Mouse (Mus musculus): ENCODE data around the gene Traf4.

The Traf4 gene

DNA sequence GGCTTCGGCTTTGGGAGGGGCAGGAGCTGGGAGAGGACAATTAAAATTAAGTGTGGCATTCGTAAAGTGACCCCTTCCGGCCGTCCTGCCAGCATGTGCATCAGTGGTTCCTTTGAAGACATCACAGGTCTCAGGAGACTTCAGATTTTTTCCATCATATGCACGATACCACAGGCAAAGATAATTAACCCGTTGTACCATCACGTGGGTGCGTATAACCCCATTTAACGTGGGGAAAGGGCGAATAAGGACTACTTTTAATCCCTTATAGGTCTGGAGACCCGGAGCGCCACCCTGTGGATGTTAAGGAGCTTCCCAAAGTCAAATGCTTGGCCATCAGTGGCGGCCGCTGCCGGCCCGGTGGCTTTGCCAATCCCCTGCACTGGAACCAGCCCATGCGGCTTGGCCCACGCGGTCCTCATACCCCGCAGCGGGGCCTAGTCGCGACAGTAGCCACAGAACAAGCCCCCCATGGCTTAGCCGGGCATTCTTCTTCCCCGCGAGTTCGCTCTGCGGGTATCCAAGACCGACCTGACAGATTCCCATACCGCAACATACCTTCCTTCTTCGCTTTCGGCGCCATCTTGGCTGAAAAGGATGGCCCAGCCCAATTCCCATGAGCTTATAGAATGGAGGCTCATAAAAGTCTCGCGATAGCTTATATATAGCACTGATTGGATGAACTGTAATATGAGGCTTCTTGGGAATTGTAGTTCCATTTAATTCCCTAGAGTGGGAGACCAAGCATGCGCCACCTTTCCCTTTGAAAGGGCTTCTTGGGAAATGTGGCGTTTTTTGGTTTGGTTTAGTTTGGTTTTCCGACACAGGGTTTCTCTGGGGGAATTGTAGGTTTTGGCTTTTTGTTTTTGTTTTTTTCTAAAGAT lies 17.8 kb upstream of the Traf4 start, which contains the start of gene Rpl23a:
Gene Rpl23a, minus strand, starts transcription at position 624 of the 884 bp plus-strand sequence.
- peak; percentile 83 to 85 for DNase-seq (ENCODE audit: low spot score in 2 of 2)

DNA sequence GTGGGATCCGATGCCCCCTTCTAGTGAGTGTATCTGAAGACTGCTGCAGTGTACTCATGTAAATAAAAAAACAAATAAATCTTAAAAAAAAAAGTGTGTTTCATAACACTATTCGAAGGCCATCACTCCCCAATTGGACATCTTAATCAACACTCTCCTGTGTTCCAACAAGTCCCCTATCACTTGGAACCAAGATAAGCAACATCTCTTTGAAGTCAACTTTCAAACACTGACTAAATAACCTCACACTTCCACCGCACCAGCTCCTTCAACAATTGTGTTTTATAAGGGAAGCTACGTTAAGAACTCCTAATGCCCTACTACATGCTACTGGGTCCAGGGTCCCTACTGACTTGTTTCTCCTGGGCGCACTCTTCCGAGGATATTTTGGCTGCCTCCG lies 17.1 kb upstream of the Traf4 start:
- no peak for DNase-seq (ENCODE audit: low spot score in 2 of 2)

DNA sequence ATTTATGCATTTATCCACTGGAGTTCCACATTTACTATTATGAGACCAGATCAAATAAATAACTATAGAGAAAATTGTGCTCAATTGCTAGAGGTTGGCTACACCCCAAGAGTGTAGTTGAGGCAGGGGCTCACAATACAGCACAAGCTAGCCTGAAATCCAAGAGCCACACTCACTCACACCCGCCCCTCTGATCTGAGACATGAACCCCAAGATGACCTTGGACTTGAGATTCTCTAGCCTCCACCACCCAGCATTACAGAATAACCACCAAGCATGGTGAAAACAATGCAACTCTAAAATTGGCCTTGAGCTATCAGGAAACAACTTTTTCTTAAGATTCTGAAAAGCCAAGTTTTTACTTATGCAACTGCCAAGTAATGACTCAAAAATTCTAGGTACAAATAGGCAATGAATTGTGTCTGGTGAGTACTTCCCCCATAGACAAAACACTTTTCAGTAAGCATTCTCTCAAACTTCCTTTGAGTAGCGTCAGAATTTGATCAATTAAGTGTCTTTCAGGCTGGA lies 16.5 kb upstream of the Traf4 start:
- no peak for DNase-seq (ENCODE audit: low spot score in 2 of 2)

DNA sequence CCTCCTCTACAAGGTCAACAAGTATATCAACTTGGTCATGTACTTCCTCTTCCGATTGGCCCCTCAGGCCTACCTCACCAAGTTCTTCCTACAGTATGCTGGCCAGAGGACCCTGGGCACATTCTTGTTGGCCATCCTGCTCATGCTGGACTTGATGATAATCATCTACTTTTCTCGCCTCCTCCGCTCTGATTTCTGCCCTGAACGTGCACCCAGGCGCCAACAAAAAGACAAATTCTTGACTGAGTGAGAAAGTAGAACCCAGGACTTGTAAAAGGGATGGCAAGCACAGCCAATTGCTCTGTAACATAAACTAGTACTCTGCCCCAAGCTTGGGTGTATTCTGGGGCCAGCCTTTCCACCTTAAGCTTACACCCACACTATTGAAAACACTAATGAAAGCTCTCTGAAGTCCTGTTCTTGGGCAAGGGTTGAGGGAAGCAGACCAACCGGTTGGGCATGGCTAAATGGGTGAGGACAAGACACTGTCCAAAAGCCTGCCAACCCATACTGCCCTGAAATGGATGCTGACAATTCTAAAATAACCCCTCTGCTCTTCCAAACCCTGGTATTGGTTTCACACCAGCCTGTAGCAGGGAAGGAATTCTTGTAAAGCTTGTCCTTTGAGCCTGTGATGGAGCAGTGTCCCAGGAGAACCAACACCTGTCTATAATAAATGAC lies 14.8 kb upstream of the Traf4 start:
- no peak for DNase-seq (ENCODE audit: low spot score in 2 of 2)

DNA sequence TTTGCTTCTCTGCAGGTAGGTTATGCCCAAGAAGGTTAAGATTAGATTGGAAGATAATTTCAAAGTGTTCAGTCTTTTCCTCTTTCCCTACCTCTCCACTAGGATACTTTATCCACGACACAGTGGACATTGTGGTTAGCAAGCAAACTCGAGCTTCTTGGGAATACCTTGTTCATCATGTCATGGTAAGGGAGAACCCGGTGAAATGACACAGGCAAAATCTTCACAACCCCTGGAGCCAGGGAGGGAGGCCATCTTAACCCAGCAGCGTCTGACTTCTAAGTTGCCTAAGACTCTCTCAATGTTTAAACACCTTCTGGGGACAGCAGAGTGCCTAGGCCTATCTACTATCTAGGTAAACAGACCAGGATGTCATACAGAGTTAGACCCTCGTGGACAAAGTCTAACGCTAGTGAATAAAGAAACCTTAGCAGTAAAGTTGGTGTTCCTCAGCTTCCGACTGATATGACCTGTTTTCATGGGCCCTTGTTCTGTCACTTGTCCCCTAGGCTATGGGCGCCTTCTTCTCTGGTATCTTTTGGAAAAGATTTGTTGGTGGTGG lies 14.1 kb upstream of the Traf4 start:
- no peak for DNase-seq (ENCODE audit: low spot score in 2 of 2)

DNA sequence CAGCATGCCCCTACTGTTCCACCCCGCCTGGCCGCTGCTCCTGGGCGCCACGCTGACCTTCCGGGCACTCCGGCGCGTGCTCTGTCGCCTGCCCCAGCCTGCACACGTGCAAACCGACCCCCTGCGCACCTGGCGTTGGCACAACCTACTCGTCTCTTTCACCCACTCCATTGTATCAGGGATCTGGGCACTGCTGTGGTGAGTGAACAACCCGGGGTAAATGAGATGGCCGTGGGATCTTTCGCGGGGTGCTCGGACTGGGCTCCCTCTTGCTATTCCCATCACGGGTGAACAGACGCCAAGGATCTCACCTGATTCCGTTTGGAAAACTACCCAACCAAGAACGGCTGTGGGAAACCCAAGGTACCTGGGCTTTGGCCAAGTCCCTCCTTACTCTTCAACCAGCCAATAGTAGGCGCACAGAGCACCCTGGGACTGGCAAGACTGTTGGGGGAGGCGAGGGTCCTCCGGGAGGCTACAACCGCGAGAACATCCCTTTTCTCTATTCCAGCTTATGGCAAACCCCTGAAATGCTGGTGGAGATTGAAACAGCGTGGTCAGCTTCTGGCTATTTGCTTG lies 13.6 kb upstream of the Traf4 start:
- DNase-seq (ENCODE audit: low spot score in 2 of 2) = peak in 1 of 2 experiments; percentile 45

DNA sequence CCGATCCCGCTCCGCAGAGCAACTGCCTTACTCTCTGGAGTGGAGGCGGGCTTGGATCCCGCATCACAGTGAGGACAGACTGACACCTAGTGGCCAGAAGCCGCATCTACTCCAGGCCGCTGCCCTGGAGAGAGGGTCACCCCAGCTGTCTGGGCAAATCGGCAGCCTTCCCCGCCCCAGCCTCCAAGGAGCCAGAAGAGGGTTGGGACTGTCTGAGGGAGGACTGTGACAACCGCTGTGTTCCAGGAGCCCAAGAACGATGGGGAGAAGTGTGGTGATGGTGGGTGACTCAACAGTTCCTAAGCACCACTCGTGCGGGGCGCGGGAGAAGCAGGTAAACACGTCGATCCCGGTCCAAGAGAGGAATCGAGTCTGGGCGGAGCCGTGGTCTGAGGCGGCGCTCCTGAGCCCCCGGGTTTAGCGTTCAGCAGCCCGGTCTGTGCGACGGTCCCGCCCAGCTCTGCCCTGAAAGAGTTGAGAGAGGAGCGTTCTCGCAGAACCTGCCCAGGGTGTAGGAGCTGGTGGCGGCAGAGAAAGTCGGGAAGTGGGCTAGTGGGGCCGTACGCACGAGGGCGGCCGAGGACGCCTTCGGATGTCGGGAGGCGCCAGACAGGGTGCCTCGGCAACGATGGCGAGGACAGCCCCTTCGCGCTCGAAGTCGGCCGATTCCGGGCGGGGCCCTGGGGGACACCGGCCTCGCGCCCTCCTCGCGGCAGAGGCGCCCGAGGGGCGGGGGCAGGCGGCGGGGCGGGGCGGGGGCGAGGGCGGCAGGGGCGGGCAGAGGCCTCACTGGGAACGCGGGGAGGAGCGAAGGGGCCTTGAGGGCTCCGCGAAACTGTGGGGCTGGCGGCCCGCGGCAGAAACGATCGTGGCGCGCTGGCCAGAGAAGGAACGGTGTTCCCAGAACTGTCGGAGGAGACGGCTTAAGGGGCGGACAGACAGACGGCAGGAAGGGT lies 12.8 kb upstream of the Traf4 start:
- peak; percentile 90 to 95 for DNase-seq (ENCODE audit: low spot score in 2 of 2)

DNA sequence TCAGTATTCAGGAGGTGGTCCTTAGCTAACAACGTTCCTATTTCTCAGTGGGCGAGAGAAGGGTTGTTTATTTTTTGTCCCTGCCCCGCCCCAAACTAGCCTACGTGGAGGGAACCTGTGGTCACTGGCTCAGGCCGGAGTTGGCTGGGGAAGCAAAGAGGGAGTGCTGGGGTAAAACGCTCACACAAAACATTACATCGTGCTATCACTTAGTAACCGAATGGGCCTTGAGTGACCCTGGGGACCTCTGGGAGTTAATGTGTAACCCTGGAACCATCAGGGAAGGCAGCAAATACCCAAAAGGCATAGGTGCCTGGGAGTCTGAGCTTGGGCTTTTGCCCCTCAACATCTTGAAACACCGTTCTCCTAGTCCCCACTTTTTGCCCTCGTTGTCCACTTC lies 12.0 kb upstream of the Traf4 start:
- DNase-seq (ENCODE audit: low spot score in 2 of 2) = no peak

DNA sequence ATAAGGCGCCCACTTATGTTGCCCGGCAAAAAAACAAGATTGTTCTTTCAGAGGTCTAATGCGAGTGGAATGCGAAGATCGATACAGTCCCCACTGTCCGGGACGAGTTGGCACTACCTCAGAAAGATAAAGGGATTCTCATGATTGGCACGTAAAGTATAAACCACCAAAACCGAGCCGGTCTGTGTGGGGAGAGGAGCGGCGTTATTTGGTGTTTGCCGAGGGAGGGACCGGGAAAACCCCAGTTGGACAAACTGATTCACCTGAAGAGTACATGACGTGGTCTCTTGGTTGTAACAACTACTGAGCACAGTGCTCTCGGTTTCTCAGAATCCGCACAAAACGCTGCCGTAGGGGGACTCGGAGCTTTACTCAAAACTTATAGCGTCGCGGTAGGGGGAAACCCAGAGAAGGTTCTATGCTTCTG lies 11.5 kb upstream of the Traf4 start:
- no peak for DNase-seq (ENCODE audit: low spot score in 2 of 2)

DNA sequence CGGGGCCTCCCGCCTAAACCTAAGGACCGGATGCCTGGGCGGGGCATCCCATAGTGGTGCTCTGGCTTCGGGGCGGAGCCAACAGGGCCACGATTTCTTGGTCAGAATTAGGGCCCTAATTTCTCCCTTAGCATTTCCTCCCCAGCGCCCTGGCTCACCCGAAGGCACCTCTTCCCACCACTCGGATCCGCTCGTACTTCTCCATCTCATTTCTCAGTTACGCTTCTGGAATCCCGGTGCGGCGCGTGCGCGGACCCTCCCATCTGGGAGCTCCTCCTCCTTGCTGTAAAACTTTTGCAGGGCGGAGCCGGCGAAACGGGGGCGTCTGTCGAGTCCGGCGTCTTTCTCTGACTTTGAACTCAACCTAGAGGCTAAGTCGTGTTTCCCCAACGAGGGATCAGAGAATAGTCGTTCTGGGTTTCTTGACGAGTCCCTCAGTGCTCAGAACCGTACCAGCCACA lies 11.0 kb upstream of the Traf4 start, which contains the start of the genes Nek8 and Tlcd1:
Gene Nek8, minus strand, starts transcription at position 274 of the 461 bp plus-strand sequence.
Gene Tlcd1, plus strand, starts transcription at position 310 of the 461 bp plus-strand sequence.
- peak; percentile 72 to 79 for DNase-seq (ENCODE audit: low spot score in 2 of 2)

DNA sequence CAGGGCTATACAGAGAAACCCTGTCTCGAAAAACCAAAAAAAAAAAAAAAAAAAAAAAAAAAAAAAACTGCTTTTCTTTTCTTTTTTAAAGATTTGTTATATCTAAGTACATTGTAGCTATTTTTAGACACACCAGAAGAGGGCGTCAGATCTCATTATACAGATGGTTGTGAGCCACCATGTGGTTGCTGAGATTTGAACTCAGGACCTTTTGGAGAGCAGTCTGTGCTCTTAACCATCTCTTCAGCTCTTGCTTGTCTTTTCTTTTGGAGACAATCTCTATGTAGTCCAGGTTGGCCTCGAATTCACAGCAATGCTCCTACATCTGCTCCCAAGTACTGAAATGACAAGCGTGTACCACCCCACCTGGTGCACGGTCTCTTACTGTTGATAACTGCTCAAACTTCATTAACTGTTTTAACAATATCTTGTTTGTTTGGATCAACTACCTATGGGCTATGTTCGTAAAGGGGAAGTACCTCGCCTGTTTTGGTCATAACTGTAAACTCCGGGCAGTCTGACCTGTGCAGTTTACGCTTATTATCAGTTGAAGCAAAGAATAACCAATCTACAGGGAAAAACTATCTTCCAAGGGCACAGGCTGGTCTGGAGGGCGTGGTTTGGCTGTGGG lies 10.5 kb upstream of the Traf4 start:
- DNase-seq (ENCODE audit: low spot score in 2 of 2) = no peak

DNA sequence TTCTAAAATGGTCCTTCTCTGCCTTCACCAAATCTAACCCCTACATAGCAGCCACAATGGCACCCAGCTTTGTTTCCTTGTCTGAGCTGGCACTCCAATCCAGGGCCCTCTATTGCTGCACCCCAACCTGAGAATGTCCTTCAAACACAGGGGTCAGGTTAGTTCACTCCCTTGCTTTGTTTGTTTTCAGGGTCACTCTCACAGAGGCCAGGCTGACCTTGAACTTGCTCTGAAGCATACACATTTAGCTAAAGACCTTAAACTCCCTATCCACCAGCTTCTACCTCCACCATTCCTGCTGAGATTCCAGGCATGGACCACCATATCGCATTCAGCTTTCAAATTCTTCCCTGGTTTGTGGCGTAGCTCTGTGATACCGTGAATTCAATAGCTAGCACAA lies 9.1 kb upstream of the Traf4 start:
- no peak for DNase-seq (ENCODE audit: low spot score in 2 of 2)

DNA sequence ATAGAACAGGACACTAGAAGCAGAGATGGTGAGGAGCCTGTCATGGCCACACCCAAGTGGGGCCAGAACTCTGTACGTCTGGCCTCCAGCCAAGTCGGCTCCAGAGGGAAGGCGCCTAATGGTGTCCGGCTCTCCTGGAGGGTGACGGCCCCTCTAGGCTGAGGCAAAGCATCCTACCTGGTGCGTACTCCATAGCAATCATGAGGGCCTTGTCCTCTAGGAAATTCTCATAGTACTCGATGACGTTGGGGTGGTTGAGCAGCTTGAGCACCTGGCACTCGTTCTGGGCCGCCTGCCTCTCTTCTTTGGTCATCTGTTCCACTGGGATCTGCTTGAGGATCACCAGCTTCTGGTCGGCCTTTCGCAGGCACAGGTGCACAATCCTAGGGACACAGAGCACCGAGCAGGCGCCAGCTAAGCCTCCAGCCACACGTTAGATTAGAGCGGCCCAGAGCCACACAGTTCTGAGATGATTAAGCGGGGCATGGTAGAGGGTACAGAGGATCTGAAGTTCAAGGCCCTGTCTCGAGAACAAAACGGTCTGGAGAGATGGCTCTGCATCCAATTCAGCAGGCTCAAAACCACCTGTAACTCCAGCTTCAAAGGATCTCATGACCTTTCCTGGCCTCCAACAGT lies 7.5 kb upstream of the Traf4 start:
- DNase-seq (ENCODE audit: low spot score in 2 of 2) = no peak

DNA sequence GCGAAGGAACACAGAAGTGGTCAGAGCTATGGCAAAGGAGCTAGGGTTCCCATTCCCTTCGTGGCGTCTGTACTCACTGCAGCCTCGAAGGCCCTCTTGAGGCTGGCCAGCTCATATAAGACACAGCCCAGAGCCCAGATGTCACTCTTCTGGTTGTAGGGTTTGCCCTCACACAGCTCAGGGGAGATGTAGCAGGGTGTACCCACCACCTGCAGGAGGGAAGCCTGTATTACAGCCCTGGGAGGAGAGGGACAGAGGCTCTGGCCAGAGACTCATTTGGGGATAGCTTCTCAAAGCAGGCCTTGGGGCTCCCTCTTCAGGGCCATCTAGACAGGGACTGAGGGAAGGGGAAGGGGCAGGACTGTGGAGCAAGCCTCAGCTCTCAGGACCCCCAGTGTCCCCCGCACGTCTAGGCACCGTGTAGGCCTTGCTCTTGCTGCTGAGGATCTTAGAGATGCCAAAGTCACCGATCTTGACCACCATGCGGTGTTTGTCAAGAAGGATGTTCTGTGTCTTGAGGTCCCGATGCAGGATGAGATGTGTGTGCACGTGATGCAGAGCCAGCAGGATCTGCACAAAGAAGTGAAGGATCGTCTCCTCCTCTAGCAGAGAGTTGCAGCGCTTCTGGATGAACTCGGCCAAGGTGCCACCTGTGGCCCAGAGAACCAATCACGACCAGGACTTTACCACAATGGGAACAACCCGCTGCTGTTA lies 6.8 kb upstream of the Traf4 start:
- no peak for DNase-seq (ENCODE audit: low spot score in 2 of 2)

DNA sequence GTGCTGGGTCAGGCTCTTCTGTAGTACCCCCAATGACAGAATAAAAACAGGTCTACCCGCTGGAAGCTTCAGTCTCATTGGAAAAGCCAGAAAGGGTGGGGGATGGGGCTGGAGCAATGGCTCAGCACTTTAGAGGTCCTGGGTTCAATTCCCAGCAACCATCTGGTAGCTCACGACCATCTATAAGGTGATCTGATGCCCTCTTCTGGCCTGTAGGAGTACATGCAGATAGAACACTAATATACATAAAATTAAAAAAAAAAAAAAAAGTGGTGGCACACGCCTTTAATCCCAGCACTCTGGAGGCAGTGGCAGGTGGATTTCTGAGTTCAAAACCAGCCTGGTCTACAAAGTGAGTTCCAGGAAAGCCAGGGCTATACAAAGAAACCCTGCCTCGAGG lies 5.9 kb upstream of the Traf4 start:
- DNase-seq (ENCODE audit: low spot score in 2 of 2) = no peak

DNA sequence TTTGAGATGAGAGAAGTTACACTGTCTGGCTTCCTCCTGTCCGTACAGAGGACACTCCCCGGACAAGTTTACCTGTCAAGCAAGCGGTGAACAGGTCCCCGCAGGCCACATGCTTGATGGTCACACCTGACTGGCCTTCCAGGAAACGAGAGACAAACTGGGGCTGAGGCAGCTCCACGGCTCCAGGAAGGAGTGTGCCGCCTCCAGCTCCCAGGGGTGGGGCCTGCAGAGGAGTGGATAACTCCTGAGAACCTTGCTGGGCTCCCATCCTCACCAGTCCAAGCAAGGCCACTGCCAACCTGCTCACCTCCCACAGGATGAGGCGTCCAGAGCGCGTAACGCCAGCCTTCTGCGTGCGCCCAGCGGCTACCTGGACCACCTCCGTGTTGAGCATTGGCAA lies 4.9 kb upstream of the Traf4 start:
- DNase-seq (ENCODE audit: low spot score in 2 of 2) = no peak

DNA sequence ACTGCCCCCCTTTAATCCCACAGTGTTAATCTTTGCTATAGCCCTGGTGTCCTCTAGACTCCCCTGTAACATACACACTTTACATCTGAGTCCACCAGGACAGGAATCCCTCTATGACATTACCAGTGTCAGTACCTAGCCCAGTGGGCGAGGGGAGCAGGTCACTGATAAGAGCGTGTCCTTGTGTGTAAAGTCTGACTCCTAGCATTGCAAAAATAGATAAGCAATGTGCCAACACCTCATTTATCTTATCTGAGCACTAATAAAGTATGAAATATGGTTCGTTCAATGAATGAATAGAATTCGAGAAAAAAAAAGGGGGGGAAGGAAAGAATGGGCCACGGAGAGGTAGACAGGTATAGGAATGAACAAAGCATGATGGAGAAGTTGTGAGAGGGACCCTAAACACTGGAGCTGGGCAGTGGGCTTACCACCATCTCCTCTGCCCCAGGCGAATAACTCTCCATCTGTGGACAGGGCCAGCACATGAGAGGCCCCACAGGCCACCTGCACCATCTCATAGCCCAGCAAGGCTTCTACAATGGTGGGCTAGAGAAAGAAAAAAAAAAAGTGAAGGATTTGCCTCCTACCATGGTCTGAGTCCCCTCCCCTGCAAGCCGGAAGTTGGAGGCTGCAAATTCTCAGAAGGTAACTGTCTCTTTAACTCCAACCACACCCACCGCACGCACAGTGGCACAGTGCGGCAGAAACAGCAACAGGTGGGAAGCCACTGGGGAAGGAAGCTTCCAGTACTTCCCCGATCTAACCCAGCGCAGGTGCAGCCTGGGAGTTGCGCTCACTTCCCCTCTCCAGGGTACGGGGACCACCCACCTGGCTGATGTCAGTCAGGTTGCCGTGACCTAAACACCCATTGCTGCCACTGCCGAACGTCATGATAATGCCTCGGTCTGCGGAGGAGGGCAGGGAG lies 3.4 kb upstream of the Traf4 start:
- no peak for DNase-seq (ENCODE audit: low spot score in 2 of 2)
